Mouse (Mus musculus) layer of hippocampus, postnatal 10 days (tissue): ENCODE measurements around the gene Sucnr1. TPM values are rescaled to one million over a fixed set of nuclear protein-coding genes. Genes with fewer than 3 reads are reported as not detected.
"Not testable (repeated sequence)": the region's sequence is repeated elsewhere in the genome, so short reads cannot be mapped to it uniquely, and the experiment has no call there.

Source experiments
- DNase-seq, 2 experiments: peaks; one replicate each; pipeline ENCODE4 v3.0.0; 2021; ENCODE audit warnings: low spot score in 2 of 2
- long read RNA-seq: library from polyadenylated mRNA; stranded (forward); transcript quantifications from one replicate; pipeline ENCODE4 v2.0.0, GENCODE M21; 2023
- total RNA-seq, 2 experiments: library from RNA; stranded (reverse); gene quantifications; 2 replicates each; pipeline ENCODE4 v1.2.3; 2021

The Sucnr1 gene
- total RNA-seq = not detected
- long read RNA-seq = 0 reads

DNA sequence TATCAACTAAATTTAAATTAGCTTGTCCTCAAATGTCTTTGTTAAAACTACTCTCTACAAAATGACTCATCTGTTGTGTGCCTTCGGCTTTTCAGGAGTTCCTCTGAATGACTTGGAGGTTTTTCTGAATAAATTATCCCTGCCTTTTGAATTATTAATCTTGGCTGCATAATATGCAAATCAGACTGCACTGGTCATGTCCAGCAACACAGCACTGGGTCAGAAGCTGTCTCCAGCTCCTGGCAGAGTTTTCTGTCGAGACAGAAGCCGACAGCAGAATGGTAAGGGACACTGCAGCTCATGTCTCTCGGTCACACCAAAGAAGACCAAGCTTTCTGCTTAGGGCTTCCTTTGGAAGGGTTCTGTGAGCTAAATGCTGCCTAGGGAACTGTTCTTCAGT is at the start of gene Sucnr1:
Gene Sucnr1 (plus strand): TSS at position 222 of the 400 bp plus-strand sequence.
- no peak for DNase-seq

GRCm38 (mm10) chr3:60046221-60046913 is 35.3 kb upstream of the Sucnr1 start:
- no peak for DNase-seq

DNA sequence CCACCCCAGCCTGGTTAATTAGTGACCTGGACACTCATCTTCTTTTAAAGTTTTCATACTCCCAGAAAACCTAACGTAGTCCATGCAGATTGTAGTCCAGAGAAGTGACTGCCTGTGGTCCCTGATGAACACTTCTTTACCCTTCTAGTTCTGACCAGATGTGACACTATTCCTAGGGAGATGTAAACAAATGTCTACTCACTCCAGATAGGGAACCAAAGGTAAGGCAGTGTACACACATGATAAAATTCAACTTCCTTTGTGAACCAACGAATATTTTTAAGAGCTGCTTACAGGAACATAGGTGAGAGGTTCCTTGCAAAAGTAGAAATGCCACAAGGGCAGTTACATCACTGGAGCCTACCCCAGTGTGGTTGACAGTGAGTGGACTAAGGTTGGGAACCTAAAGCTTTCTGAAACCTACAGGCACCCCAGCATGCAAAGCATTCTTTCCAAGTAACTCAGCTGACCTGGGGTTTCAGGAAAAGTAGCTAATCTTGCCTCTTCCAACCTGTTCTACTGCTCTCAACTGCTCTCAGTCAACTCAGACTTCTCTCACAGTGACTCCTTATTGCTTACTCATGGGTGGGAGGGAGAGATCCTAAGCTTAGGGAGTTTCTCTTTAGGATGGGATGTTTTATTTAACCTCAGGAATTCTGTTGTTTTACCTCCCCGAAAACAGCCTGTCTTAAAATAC is 28.3 kb upstream of the Sucnr1 start:
- DNase-seq = no peak

GRCm38 (mm10) chr3:60053931-60054330 is 27.7 kb upstream of the Sucnr1 start:
- DNase-seq = no peak

- no peak for DNase-seq
Measured at GRCm38 (mm10) chr3:60056451-60056850, 25.2 kb upstream of the Sucnr1 start.

- no peak for DNase-seq
Measured at GRCm38 (mm10) chr3:60057070-60057808, 24.4 kb upstream of the Sucnr1 start.

DNA sequence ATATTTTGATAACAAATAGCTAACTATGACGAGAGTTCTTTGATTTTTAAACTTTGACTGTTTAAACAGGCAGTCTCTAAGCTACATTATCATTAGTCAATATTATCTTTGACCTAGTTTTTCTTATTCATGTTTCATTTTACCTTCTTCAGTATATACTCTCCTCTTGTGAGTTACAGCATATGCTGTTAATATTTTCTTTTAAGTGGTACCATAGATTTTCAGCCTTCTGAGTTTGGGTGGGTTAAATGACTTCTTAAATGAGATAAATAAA is 23.9 kb upstream of the Sucnr1 start:
- no peak for DNase-seq

- DNase-seq = no peak
Measured at GRCm38 (mm10) chr3:60078883-60079415, 2.7 kb upstream of the Sucnr1 start.

DNA sequence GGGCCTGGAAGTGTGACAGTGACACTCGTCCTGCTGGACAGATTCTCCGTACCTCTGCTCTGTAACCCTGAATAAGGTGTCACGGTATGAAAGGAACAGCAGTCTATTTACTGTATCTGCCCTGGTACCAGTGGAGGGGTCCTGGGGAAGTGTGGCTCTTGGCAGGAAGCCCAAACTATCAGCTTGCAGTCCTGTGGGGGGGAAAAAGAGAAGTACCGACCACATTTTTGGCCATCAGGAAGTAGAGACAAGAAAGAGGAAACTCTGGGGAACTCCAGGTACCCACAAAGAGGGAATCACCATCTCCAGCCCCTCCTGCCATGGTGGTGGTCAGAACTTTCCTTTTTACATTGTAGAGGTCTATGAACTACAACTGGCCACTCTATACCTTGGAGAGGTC is 1.1 kb upstream of the Sucnr1 start:
- peak in 1 of 2 experiments; percentile 16 for DNase-seq

DNA sequence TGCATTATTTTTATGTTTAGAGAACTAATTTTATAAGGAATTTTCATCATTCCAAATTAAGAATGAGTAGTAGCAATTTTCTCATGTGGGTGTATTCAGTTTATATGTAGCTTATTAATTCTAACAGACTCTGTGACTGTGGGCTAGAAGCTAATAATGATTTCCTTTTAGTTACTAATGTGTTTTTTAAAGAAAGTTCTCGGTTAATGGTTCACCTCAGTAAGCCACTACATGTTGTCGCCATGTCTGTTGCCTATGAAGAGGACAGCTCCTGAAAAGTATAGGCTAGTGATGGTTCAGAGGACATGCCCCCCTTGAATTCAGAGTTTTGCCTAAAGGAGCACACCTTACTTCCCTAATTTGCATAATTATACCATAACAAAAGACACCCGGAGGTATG is 1.1 kb downstream of the Sucnr1 start:
- no peak for DNase-seq

GRCm38 (mm10) chr3:60085729-60086128 is 4.1 kb downstream of the Sucnr1 start:
- no peak for DNase-seq

- no peak for DNase-seq
Measured at GRCm38 (mm10) chr3:60091321-60091720, 9.7 kb downstream of the Sucnr1 start.

GRCm38 (mm10) chr3:60094386-60095156 is 12.9 kb downstream of the Sucnr1 start:
- DNase-seq = no peak

DNA sequence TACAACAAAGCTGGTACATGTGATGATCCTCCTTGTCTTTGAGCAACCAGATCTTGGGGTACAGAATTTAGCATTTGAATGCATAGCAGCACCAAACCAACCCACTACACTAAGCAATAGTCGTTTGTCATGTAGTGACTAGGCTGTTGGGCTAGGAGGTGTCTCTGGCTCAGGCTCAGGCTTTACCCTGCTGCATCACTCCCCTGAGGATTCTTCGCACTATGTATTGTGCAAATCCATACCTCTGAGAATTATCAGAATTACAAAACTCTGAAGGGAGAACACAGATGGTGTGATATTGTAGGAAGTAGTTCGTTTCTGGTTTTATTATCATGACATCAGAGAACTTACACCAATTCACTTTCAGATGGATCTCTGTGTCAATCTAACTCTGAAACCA is 15.3 kb downstream of the Sucnr1 start:
- no peak for DNase-seq

- DNase-seq = no peak
Measured at GRCm38 (mm10) chr3:60097485-60097884, 15.8 kb downstream of the Sucnr1 start.

GRCm38 (mm10) chr3:60098521-60098920 is 16.9 kb downstream of the Sucnr1 start:
- no peak for DNase-seq

DNA sequence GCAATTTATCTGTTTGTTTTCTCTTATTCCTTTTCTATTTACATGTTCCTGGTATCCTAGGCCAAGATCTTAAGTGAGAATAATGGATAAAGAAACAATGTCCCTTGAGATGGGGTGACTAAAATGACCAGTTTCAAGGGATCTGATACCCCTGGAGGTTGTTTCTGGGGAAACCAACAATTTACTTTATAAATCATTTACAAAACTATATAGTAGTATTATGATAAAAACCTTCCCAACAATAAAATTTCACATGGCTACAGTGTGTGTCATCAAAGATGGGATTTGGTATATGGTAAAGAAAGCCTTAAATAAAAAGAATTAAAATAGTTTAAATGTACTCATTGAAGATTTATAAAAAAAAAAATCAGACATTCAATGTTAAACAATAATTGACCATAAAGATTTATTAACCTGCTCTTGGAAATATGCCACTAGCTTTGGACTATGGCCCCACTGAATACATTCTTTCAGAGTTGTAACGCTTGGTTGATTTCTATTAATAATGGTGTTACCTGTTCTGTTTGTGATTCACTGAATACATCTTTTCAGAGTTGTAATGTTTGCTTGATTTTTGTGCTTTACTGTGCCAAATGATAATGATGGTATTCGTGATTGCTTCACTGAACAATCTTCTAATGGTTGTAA is 22.9 kb downstream of the Sucnr1 start:
- DNase-seq = no peak

DNA sequence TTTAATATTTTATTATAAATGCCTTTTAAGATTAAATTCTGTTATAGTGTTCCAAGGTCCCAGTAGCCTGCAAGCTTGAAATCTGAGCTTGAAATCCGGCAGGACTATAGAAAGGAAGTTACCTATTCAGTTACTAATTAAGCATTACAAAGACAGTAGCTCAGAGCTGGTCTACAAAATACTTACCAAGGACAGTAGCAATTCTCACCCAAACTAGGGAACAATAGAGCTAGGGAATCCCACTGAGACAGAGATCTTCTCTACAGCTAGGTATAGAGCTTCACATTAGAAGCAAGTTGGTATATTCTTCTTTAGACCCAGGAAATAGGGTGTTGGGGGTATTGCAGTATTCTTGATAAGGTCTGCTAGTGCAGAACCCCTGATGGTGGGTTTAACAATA is 24.8 kb downstream of the Sucnr1 start:
- not testable (repeated sequence) for DNase-seq

GRCm38 (mm10) chr3:60107736-60108135 is 26.1 kb downstream of the Sucnr1 start:
- no peak for DNase-seq

DNA sequence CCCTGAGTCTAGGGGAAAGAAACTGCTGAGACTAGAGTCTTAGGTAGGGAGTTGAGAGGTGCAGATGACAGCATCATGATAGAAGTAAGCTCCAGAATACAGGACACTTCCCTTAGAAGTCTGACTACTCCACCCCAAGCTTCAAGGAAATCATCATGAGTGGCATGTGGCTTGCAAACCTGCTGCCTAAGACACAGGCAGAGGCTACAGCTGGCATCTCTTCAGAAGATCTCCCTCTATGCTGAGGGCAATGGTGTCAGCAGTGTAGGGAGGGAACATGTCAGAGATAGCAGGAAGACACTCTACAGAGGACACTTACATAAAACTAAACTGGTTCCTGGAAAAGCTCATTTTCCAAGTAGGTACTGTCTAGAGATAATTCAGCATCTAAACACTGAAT is 27.1 kb downstream of the Sucnr1 start:
- no peak for DNase-seq
